Mouse (Mus musculus) ES-E14 (cell line): ENCODE data around the gene Ropn1.

ENCODE experiments used
- HCFC1 ChIP-seq: IDR thresholded peaks from 2 replicates; pipeline ENCODE4 v1.6.1; 2012; ENCODE audit warnings: low read length, inconsistent platforms, borderline replicate concordance; ENCODE audit not compliant: insufficient read depth
- ZC3H11A ChIP-seq: IDR thresholded peaks from 2 replicates; pipeline ENCODE4 v1.6.1; 2012; ENCODE audit warnings: low read depth, mild to moderate bottlenecking, inconsistent platforms, low read length, borderline replicate concordance
- ZNF384 ChIP-seq: IDR thresholded peaks from 2 replicates; pipeline ENCODE4 v1.6.1; 2012; ENCODE audit warnings: low read depth, low read length, inconsistent platforms

- no peak for TF ChIP-seq HCFC1
- no peak for TF ChIP-seq ZNF384
- TF ChIP-seq ZC3H11A = no peak
These were observed 14.2 kb upstream of the Ropn1 start for GRCm38 (mm10) chr16:34635557-34635956.
